Mouse (Mus musculus): ENCODE results near the gene Cdhr3. TPM values are rescaled to one million over a fixed set of nuclear protein-coding genes. Genes with fewer than 3 reads are reported as not detected.

Cdhr3 gene
- polyA plus RNA-seq, 1 experiment from 2014 or later: 0.80 TPM

GRCm38 (mm10) chr12:33096017-33096416 is 3.3 kb upstream of the Cdhr3 start:
- no peak overlapping the region for H3K27ac ChIP-seq (ENCODE audit: low read length)
- H3K4me2 ChIP-seq (ENCODE audit: low read depth, low read length): no peak overlapping the region
- H3K27me3 ChIP-seq (ENCODE audit: control insufficient read depth, insufficient read depth, low read length): no peaks in the 10 kb centered on the region
- ATAC-seq (ENCODE audit: insufficient read depth, low FRiP score): no peak
- no peaks in the 10 kb centered on the region for H3K36me3 ChIP-seq (ENCODE audit: control insufficient read depth, insufficient read depth, low read length)
- 68% methylated on average over 3 of the region's 3 CpGs for WGBS
- no peaks in the 10 kb centered on the region for H3K9me3 ChIP-seq (replicated peaks; ENCODE audit: control insufficient read depth, low read length)
- H3K4me1 ChIP-seq (ENCODE audit: control insufficient read depth, insufficient read depth, low read length): no peaks in the 10 kb centered on the region
- no peak overlapping the region for H3K9ac ChIP-seq (ENCODE audit: low read length)
- no peak overlapping the region for H3K4me3 ChIP-seq (replicated peaks; ENCODE audit: low read length)

DNA sequence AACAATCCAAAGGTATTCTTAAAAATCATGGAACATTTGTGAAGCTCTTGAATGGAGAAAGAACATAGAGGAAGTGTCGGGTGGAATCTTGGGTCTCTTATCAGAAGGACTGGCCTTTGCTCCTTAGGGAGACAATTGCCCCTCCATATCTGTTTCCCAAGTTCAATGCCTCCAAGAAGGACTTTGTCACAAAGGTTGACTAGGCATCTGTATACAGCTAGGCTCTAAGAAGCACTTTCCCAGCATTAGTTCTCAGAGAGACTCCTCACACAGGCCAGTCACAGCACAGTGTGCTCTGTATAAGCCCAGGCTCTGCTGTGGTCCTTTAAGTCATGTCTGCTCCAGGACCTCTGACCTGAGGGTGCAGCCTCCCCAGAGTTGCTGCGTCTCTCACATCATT is 479 bp downstream of the Cdhr3 start:
- 64% methylated on average over 2 of the region's 2 CpGs for WGBS
- Histone ChIP-seq H3K4me2 (ENCODE audit: low read depth, low read length) (no peak overlapping the region), H3K9ac (ENCODE audit: low read length) (no peak overlapping the region), H3K4me3 (replicated peaks; ENCODE audit: low read length) (no peak overlapping the region), H3K36me3 (ENCODE audit: control insufficient read depth, insufficient read depth, low read length) (no peaks in the 10 kb centered on the region), H3K4me1 (ENCODE audit: control insufficient read depth, insufficient read depth, low read length) (no peaks in the 10 kb centered on the region), H3K27me3 (ENCODE audit: control insufficient read depth, insufficient read depth, low read length) (no peaks in the 10 kb centered on the region), H3K27ac (ENCODE audit: low read length) (no peak overlapping the region), H3K9me3 (replicated peaks; ENCODE audit: control insufficient read depth, low read length) (no peaks in the 10 kb centered on the region)
- ATAC-seq (ENCODE audit: insufficient read depth, low FRiP score): no peak; the same call in 1 of the 2 replicates

DNA sequence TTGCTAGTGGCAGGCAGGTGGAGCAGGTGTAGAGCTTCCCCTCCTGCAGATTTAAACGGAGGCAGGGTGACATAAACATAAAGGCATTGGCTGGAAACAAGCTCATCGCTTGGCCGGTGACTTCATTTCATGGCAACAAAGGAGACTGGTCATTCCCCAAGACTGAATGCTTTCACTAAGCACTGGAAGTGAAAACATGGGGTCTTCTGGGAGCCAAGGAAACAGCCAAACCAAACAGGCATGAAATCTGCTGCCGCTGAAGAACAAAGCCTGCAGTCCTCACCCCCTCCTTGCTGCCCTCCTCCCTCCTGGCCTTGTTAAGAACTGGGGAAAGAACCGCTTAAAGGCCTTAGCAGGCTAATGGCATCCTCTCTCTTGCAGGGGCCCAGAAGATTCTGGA is 6.5 kb downstream of the Cdhr3 start:
- no peak for ATAC-seq (ENCODE audit: insufficient read depth, low FRiP score)
- no peaks in the 10 kb centered on the region for H3K27me3 ChIP-seq (ENCODE audit: control insufficient read depth, insufficient read depth, low read length)
- H3K4me3 ChIP-seq (replicated peaks; ENCODE audit: low read length): no peak overlapping the region
- 59% methylated on average over 5 of the region's 5 CpGs for whole genome bisulfite sequencing
- H3K4me2 ChIP-seq (ENCODE audit: low read depth, low read length): no peak overlapping the region
- no peak overlapping the region for H3K27ac ChIP-seq (ENCODE audit: low read length)
- no peaks in the 10 kb centered on the region for H3K9me3 ChIP-seq (replicated peaks; ENCODE audit: control insufficient read depth, low read length)
- H3K4me1 ChIP-seq (ENCODE audit: control insufficient read depth, insufficient read depth, low read length): no peaks in the 10 kb centered on the region
- no peaks in the 10 kb centered on the region for H3K36me3 ChIP-seq (ENCODE audit: control insufficient read depth, insufficient read depth, low read length)
- H3K9ac ChIP-seq (ENCODE audit: low read length): no peak overlapping the region

DNA sequence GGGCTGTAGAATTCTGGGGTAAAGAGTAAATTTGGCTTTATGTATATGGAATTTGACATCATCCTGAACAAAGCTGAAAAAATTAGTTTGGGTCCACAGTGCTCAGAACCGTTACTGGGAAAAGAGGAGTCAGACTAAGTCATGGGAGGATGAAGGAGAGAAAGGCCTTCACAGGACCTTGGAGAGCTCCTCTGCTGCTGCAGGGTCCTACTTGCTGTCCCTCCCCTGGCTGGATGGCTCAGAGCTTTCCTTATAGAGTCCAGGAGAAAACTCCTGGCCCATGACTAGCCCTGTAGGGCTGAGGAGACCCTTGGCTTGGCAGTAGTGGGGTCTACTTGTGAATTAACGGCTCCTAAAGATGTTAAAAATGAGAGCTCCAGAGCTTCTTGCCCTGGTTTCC is 8.0 kb downstream of the Cdhr3 start:
- 33% methylated on average over 2 of the region's 2 CpGs for WGBS
- Histone ChIP-seq H3K4me3 (replicated peaks; ENCODE audit: low read length) (no peak overlapping the region), H3K9me3 (replicated peaks; ENCODE audit: control insufficient read depth, low read length) (no peaks in the 10 kb centered on the region), H3K4me2 (ENCODE audit: low read depth, low read length) (no peak overlapping the region), H3K9ac (ENCODE audit: low read length) (no peak overlapping the region), H3K4me1 (ENCODE audit: control insufficient read depth, insufficient read depth, low read length) (no peaks in the 10 kb centered on the region), H3K27me3 (ENCODE audit: control insufficient read depth, insufficient read depth, low read length) (no peaks in the 10 kb centered on the region), H3K27ac (ENCODE audit: low read length) (no peak overlapping the region), H3K36me3 (ENCODE audit: control insufficient read depth, insufficient read depth, low read length) (no peaks in the 10 kb centered on the region)
- ATAC-seq (ENCODE audit: insufficient read depth, low FRiP score): no peak

- no peaks in the 10 kb centered on the region for H3K36me3 ChIP-seq (ENCODE audit: control insufficient read depth, insufficient read depth, low read length)
- WGBS: 32% methylated on average over 5 of the region's 5 CpGs
- H3K9ac ChIP-seq (ENCODE audit: low read length): no peak overlapping the region
- H3K27ac ChIP-seq (ENCODE audit: low read length): no peak overlapping the region
- no peak overlapping the region for H3K4me2 ChIP-seq (ENCODE audit: low read depth, low read length)
- no peaks in the 10 kb centered on the region for H3K4me1 ChIP-seq (ENCODE audit: control insufficient read depth, insufficient read depth, low read length)
- no peaks in the 10 kb centered on the region for H3K27me3 ChIP-seq (ENCODE audit: control insufficient read depth, insufficient read depth, low read length)
- no peaks in the 10 kb centered on the region for H3K9me3 ChIP-seq (replicated peaks; ENCODE audit: control insufficient read depth, low read length)
- ATAC-seq (ENCODE audit: insufficient read depth, low FRiP score): no peak
- H3K4me3 ChIP-seq (replicated peaks; ENCODE audit: low read length): no peak overlapping the region
Measured at GRCm38 (mm10) chr12:33083362-33083761, 9.3 kb downstream of the Cdhr3 start.

GRCm38 (mm10) chr12:33076309-33076708 is 16.4 kb downstream of the Cdhr3 start:
- no peak overlapping the region for H3K4me2 ChIP-seq (ENCODE audit: low read depth, low read length)
- H3K4me1 ChIP-seq (ENCODE audit: control insufficient read depth, insufficient read depth, low read length): no peaks in the 10 kb centered on the region; the same call in 1 of the 2 replicates
- H3K27ac ChIP-seq (ENCODE audit: low read length): no peak overlapping the region
- H3K4me3 ChIP-seq (replicated peaks; ENCODE audit: low read length): no peak overlapping the region
- no peak overlapping the region for H3K9ac ChIP-seq (ENCODE audit: low read length)
- no peaks in the 10 kb centered on the region for H3K36me3 ChIP-seq (ENCODE audit: control insufficient read depth, insufficient read depth, low read length)
- H3K9me3 ChIP-seq (replicated peaks; ENCODE audit: control insufficient read depth, low read length): no peaks in the 10 kb centered on the region
- ATAC-seq (ENCODE audit: insufficient read depth, low FRiP score): no peak
- WGBS: 32% methylated on average over 3 of the region's 3 CpGs
- H3K27me3 ChIP-seq (ENCODE audit: control insufficient read depth, insufficient read depth, low read length): no peaks in the 10 kb centered on the region

DNA sequence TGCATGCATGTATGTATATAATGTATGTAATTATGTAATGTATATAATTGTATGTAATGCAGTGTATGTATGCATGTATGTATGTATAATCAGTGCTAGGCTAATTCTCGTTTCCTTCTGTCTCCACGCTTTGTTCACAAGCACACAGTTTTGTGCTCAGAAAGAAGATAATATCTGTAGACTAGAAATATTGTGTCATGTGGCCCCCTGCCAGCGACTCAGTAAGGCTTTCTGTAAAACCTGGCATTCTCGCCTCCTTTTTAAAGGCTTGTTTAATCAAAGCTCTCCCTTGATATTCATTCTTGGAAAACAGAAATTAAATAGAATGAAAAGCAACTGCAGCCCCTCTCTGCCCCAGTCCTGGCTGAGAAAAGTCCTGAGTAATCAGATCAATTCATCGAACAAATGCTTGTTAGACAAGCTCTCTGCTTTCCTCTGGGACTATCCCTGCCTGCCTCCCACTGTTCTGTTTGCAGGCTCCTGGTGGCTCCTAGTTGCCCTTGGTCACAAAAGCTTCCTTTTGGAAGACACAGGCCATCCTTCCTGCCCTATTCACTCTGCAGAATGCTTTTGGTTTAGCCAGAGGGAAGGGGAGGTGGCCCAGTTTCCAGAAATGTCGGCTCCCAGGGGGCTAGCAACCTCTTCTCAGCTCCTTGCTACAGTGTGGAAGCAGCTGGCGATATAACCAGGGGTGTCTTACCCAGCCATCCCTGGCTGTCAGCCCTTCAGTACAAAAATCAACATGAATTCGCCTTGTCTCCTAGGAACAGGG is 20.6 kb downstream of the Cdhr3 start:
- no peak overlapping the region for H3K4me3 ChIP-seq (replicated peaks; ENCODE audit: low read length)
- no peaks in the 10 kb centered on the region for H3K9me3 ChIP-seq (replicated peaks; ENCODE audit: control insufficient read depth, low read length)
- no peak overlapping the region for H3K4me2 ChIP-seq (ENCODE audit: low read depth, low read length)
- H3K36me3 ChIP-seq (ENCODE audit: control insufficient read depth, insufficient read depth, low read length): no peaks in the 10 kb centered on the region
- H3K4me1 ChIP-seq (ENCODE audit: control insufficient read depth, insufficient read depth, low read length): no peaks in the 10 kb centered on the region; the same call in 1 of the 2 replicates
- H3K27me3 ChIP-seq (ENCODE audit: control insufficient read depth, insufficient read depth, low read length): no peaks in the 10 kb centered on the region
- H3K9ac ChIP-seq (ENCODE audit: low read length): no peak overlapping the region
- WGBS: 46% methylated on average over 8 of the region's 8 CpGs
- no peak overlapping the region for H3K27ac ChIP-seq (ENCODE audit: low read length)
- ATAC-seq (ENCODE audit: insufficient read depth, low FRiP score): no peak

DNA sequence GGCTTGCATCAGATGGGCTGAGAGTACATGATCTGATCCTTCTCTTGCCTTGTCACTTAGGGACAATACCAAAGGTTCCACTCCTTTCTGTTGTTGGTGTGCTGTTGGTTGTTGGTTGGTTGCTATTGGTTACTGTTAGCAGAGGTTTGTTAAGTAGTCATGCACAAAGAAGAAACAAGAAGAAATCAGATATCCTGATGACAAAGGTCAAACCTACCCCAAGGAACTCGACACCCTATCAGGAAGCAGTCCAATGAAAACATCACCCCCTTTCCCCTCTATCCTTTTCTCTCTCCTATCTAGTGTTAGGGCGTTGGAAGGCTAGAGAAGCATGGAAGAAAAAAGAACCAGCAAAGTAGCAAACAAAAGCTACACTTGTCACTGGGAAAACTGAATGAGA is 23.7 kb downstream of the Cdhr3 start:
- H3K9me3 ChIP-seq (replicated peaks; ENCODE audit: control insufficient read depth, low read length): no peaks in the 10 kb centered on the region
- no peaks in the 10 kb centered on the region for H3K36me3 ChIP-seq (ENCODE audit: control insufficient read depth, insufficient read depth, low read length)
- no peak for ATAC-seq (ENCODE audit: insufficient read depth, low FRiP score)
- H3K27ac ChIP-seq (ENCODE audit: low read length): no peak overlapping the region
- H3K4me3 ChIP-seq (replicated peaks; ENCODE audit: low read length): no peak overlapping the region
- H3K4me2 ChIP-seq (ENCODE audit: low read depth, low read length): no peak overlapping the region
- H3K27me3 ChIP-seq (ENCODE audit: control insufficient read depth, insufficient read depth, low read length): no peaks in the 10 kb centered on the region
- 70% methylated on average over 2 of the region's 2 CpGs for whole genome bisulfite sequencing
- no peak overlapping the region for H3K9ac ChIP-seq (ENCODE audit: low read length)
- H3K4me1 ChIP-seq (ENCODE audit: control insufficient read depth, insufficient read depth, low read length): no peaks in the 10 kb centered on the region; the same call in 1 of the 2 replicates

DNA sequence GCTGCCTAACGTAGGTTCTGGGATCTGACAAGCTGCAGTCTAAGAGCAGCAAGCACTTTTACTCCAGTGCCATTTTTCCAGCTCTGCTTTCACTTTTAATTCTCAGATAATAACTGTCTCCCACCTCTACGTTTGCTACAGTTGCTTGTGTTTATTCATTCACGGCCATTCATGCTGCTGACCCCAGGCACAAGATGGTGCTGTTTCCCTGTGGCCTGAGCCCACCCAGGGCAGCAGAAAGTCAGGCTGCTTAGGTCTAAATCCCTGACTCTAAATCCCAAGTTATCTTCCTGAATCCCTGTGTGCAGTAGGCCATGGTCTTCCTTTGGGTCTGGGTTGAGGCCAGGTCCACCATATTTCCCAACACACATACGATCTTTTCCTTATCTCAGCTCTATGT is 26.3 kb downstream of the Cdhr3 start:
- H3K36me3 ChIP-seq (ENCODE audit: control insufficient read depth, insufficient read depth, low read length): no peaks in the 10 kb centered on the region
- 50% methylated on average over 4 of the region's 4 CpGs for WGBS
- H3K9ac ChIP-seq (ENCODE audit: low read length): no peak overlapping the region
- H3K4me3 ChIP-seq (replicated peaks; ENCODE audit: low read length): no peak overlapping the region
- ATAC-seq (ENCODE audit: insufficient read depth, low FRiP score): no peak
- H3K27ac ChIP-seq (ENCODE audit: low read length): no peak overlapping the region
- H3K9me3 ChIP-seq (replicated peaks; ENCODE audit: control insufficient read depth, low read length): no peaks in the 10 kb centered on the region
- H3K4me2 ChIP-seq (ENCODE audit: low read depth, low read length): no peak overlapping the region
- H3K4me1 ChIP-seq (ENCODE audit: control insufficient read depth, insufficient read depth, low read length): peaks cover 4% of the 10 kb centered on the region; the same call in 1 of the 2 replicates
- no peaks in the 10 kb centered on the region for H3K27me3 ChIP-seq (ENCODE audit: control insufficient read depth, insufficient read depth, low read length)

All from stomach, embryonic 16.5 days (tissue).